Mouse (Mus musculus): Measurements from ENCODE around the gene Bud23. TPM values are rescaled to one million over a fixed set of nuclear protein-coding genes. Genes with fewer than 3 reads are reported as not detected.
A peak's percentile ranks its signal among the peaks of the same experiment; 100 is the strongest.

Gene Bud23
- polyA plus RNA-seq, 1 experiment from 2014 or later: 145 TPM

DNA sequence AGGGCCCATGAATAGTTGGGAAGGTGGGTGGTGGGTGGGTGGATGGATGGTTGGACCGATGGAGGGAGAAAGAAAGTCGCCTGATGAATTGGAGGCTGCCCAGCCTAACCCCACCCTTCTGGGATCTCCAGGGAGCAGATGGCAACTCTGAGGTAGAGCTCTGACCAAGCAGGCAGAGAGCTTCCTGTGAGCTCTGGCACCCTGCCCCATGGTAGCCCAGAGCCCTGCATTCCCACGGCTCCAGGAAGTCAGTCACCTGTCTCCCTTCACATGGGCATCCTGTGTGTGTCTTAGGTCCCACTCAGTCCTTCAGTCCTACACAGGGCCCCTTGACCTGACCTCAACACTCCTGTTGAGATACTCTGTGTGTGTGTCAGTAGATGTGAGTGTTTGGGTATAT, 26.8 kb downstream of the Bud23 start:
- Histone ChIP-seq H3K9ac (no peak overlapping the region), H3K27ac (no peak overlapping the region), H3K4me3 (no peak overlapping the region), H3K4me2 (replicated peaks) (no peak overlapping the region), H3K36me3 (peaks cover 25% of the 10 kb centered on the region), H3K9me3 (no peaks in the 10 kb centered on the region), H3K27me3 (no peaks in the 10 kb centered on the region), H3K4me1 (0 out of 2 replicates have a peak, but pooled peaks cover 2% of the 10 kb centered on the region)
- whole genome bisulfite sequencing: 88% methylated on average over 3 of the region's 3 CpGs
- no peak for ATAC-seq (ENCODE audit: insufficient number of reproducible peaks, insufficient read depth, low FRiP score, low TSS enrichment)

GRCm38 (mm10) chr5:135035608-135036359, 29.0 kb downstream of the Bud23 start:
- no peak overlapping the region for H3K4me2 ChIP-seq (replicated peaks)
- H3K9me3 ChIP-seq: no peaks in the 10 kb centered on the region
- WGBS: 66% methylated on average over 18 of the region's 18 CpGs
- H3K27ac ChIP-seq: no peak overlapping the region
- no peak overlapping the region for H3K4me3 ChIP-seq
- no peak overlapping the region for H3K9ac ChIP-seq
- ATAC-seq (ENCODE audit: insufficient number of reproducible peaks, insufficient read depth, low FRiP score, low TSS enrichment): no peak
- H3K36me3 ChIP-seq: peaks cover 25% of the 10 kb centered on the region
- no peaks in the 10 kb centered on the region for H3K4me1 ChIP-seq
- no peaks in the 10 kb centered on the region for H3K27me3 ChIP-seq

- H3K9me3 ChIP-seq: no peaks in the 10 kb centered on the region
- ATAC-seq (ENCODE audit: insufficient number of reproducible peaks, insufficient read depth, low FRiP score, low TSS enrichment): no peak
- 97% methylated on average over 2 of the region's 2 CpGs for WGBS
- no peak overlapping the region for H3K9ac ChIP-seq
- no peaks in the 10 kb centered on the region for H3K27me3 ChIP-seq
- no peak overlapping the region for H3K4me3 ChIP-seq
- H3K4me1 ChIP-seq: peaks cover under 1% of the 10 kb centered on the region; the same call in 1 of the 2 replicates
- H3K27ac ChIP-seq: no peak overlapping the region
- H3K36me3 ChIP-seq: peaks cover 23% of the 10 kb centered on the region
- H3K4me2 ChIP-seq (replicated peaks): no peak overlapping the region
Measured at GRCm38 (mm10) chr5:135034593-135034992, 30.2 kb downstream of the Bud23 start.

DNA sequence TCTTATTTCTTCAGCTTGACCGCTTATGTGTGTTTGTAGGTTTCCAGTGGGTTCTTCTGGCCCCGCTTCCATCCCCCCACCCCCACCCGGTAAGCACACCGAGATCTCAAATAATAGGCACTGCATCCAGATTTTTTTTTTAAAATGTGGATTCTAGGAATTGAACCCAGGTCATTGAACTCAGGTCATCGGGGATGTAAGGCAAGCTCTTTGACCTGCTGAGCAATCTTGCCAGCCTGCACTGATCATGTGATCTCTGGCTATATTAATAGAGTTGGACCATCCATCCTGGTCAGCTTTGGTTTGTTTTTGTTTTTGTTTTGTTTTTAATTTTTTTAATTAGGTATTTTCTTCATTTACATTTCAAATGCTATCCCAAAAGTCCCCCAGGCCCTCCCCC, 32.2 kb downstream of the Bud23 start:
- no peaks in the 10 kb centered on the region for H3K9me3 ChIP-seq
- H3K27ac ChIP-seq: no peak overlapping the region
- no peak overlapping the region for H3K4me2 ChIP-seq (replicated peaks)
- no peak overlapping the region for H3K4me3 ChIP-seq
- H3K9ac ChIP-seq: no peak overlapping the region
- ATAC-seq (ENCODE audit: insufficient number of reproducible peaks, insufficient read depth, low FRiP score, low TSS enrichment): no peak
- peaks cover 13% of the 10 kb centered on the region for H3K4me1 ChIP-seq
- WGBS: 84% methylated on average over 5 of the region's 5 CpGs
- H3K36me3 ChIP-seq: peaks cover 3% of the 10 kb centered on the region; the same call in 1 of the 2 replicates
- H3K27me3 ChIP-seq: no peaks in the 10 kb centered on the region

GRCm38 (mm10) chr5:135029007-135029854, 35.5 kb downstream of the Bud23 start:
- Histone ChIP-seq H3K27me3 (no peaks in the 10 kb centered on the region), H3K4me2 (replicated peaks) (0 out of 2 replicates have a peak overlapping the region, but pooled peaks have one; percentile 16), H3K9me3 (no peaks in the 10 kb centered on the region), H3K27ac (0 out of 2 replicates have a peak overlapping the region, but pooled peaks have one; percentile 24), H3K4me3 (no peak overlapping the region), H3K4me1 (peaks cover 33% of the 10 kb centered on the region), H3K9ac (no peak overlapping the region), H3K36me3 (no peaks in the 10 kb centered on the region)
- WGBS: 52% methylated on average over 18 of the region's 18 CpGs
- ATAC-seq (ENCODE audit: insufficient number of reproducible peaks, insufficient read depth, low FRiP score, low TSS enrichment): no peak

DNA sequence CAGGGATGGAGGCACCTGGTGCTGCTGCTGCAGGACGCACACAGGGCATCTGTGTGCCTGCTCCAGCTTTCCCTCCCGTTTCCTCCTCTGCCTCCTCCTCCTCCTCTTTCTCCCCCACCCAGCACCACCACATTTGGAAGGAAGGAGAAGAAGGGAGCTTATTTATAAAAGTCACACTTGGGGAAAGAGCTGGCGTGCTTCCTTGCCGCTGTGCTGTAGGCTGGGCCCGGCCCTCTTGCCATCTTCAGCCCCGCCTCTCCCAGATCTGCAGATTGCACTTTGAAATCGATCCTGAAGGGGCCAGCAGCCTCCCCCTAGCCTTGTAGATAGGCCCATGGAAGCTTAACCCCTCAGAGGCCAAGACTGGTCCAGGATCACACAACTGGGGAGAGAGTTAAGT, 38.9 kb downstream of the Bud23 start:
- Histone ChIP-seq H3K9ac (0 out of 2 replicates have a peak overlapping the region, but pooled peaks have one; percentile 39), H3K9me3 (no peaks in the 10 kb centered on the region), H3K4me3 (no peak overlapping the region), H3K4me1 (peaks cover 38% of the 10 kb centered on the region), H3K27me3 (no peaks in the 10 kb centered on the region), H3K4me2 (replicated peaks) (peak overlapping the region; percentile 98), H3K36me3 (no peaks in the 10 kb centered on the region), H3K27ac (no peak overlapping the region)
- 3% methylated on average over 5 of the region's 7 CpGs for WGBS
- ATAC-seq (ENCODE audit: insufficient number of reproducible peaks, insufficient read depth, low FRiP score, low TSS enrichment): no peak

DNA sequence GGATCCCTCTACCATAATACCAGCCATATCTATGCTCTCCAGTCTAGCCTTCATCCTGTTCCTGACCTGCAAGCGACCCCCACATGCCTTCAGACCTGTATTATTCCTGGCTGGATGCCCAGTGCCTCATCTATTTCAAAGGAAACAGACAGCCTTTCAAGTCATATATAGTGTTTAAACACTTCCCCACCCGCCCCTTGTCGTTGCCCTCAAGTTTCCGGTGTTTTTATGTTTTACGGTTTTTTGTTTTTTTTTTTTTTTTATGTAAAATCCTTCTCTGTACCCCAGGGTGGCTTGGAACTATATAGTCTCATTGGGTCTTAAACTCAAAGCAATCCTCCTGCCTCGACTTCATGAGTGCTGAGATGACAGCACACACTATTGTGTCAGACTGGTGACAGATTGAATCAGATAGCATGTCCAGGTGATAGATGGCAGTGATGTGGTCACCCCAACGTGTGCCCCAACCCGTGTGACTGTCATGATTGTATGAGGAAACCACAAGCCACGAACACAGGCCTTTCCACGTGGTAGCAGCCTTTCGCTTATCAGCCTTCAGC, 40.0 kb downstream of the Bud23 start:
- WGBS: 40% methylated on average over 11 of the region's 11 CpGs
- H3K27ac ChIP-seq: no peak overlapping the region
- no peak for ATAC-seq (ENCODE audit: insufficient number of reproducible peaks, insufficient read depth, low FRiP score, low TSS enrichment)
- H3K4me3 ChIP-seq: peak overlapping the region; percentile 67; the same call in 1 of the 2 replicates
- H3K9ac ChIP-seq: no peak overlapping the region
- H3K36me3 ChIP-seq: no peaks in the 10 kb centered on the region
- peak overlapping the region; percentile 98 for H3K4me2 ChIP-seq (replicated peaks)
- peaks cover 38% of the 10 kb centered on the region for H3K4me1 ChIP-seq
- no peaks in the 10 kb centered on the region for H3K9me3 ChIP-seq
- no peaks in the 10 kb centered on the region for H3K27me3 ChIP-seq

DNA sequence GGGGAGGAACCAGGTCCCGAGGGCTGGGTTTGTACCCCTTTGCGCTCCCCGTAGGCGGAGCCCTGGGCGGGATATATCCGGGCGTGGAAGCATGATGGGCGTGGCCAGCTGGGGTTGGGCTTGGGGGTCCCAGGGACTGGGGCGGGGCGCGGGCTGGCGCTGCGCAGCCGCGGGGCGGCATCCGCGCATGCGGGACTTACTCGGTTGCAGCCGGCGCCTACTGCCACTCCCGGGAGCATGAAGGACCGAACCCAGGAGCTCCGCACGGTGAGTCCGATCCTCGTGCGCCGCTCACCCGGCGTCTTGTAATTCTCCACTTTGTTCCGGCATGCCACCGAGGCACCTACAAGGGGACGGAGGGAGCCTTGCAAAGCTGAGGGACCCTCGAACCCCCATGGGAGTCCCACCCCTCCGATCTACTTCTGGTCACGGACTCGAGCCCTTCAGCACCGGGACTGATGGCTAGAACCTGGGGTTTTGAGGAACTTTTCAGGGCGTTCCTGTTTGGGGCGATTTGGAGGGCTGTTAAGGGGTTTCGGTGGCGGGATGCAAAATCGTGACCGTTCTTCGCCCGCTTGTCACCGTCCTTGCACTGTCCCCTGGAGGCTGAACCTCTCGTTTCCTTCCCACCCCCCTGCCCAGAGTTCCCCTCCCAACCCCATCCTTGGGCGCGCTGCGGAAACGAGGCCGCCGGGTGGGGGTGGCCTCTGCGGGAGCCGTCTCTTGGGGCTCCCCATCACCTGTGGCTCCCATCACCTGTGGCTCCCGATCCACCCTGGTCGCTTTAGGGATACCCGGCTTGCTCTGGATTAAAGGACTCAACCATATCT, 41.2 kb downstream of the Bud23 start, which contains the start of gene Stx1a:
TSS of gene Stx1a (plus strand) at position 139 of the 830 bp plus-strand sequence.
- Histone ChIP-seq H3K27me3 (no peaks in the 10 kb centered on the region), H3K9ac (peak within 1 kb of the TSS; percentile 75), H3K4me1 (peaks cover 27% of the 10 kb centered on the region), H3K4me2 (replicated peaks) (peak within 1 kb of the TSS; percentile 98), H3K9me3 (no peaks in the 10 kb centered on the region), H3K4me3 (peak within 1 kb of the TSS; percentile 67), H3K36me3 (no peaks in the 10 kb centered on the region), H3K27ac (0 out of 2 replicates have a peak within 1 kb of the TSS, but pooled peaks have one; percentile 25)
- WGBS: under 1% methylated on average over 61 of the region's 61 CpGs
- peak; percentile 81 for ATAC-seq (ENCODE audit: insufficient number of reproducible peaks, insufficient read depth, low FRiP score, low TSS enrichment)

GRCm38 (mm10) chr5:135021814-135022213, 42.9 kb downstream of the Bud23 start:
- no peak for ATAC-seq (ENCODE audit: insufficient number of reproducible peaks, insufficient read depth, low FRiP score, low TSS enrichment)
- Histone ChIP-seq H3K27ac (no peak overlapping the region), H3K4me2 (replicated peaks) (no peak overlapping the region), H3K4me3 (no peak overlapping the region), H3K9ac (no peak overlapping the region), H3K4me1 (peaks cover 24% of the 10 kb centered on the region), H3K27me3 (0 out of 2 replicates have a peak, but pooled peaks cover 3% of the 10 kb centered on the region), H3K9me3 (no peaks in the 10 kb centered on the region), H3K36me3 (no peaks in the 10 kb centered on the region)
- 76% methylated on average over 6 of the region's 6 CpGs for WGBS

DNA sequence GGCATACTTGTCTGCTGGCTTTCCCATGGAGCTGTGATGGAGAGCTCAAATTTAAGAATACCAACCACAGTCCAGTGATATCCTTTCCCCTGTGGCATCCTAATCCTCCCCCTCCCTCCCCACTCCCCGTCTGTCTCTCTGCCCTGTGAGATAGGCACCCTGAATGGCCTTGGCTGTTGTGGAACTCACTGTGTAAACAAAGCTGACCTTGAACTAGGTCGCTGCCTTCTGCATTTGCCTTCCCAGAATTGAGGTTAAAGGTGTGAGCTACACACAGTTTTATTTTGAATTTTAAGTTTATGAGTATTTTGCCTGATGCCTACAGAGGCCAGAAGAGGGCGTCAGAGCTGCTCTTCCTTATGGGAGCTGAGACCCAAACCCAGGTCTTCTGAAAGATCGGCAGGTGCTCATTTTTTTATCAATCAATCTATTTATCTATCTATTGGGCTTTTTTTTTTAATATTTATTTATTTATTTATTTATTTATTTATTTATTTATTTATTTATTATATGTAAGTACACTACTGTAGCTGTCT, 48.5 kb downstream of the Bud23 start:
- Histone ChIP-seq H3K9ac (no peak overlapping the region), H3K27ac (no peak overlapping the region), H3K4me2 (replicated peaks) (no peak overlapping the region), H3K4me3 (no peak overlapping the region), H3K36me3 (no peaks in the 10 kb centered on the region), H3K9me3 (no peaks in the 10 kb centered on the region), H3K4me1 (peaks cover 17% of the 10 kb centered on the region), H3K27me3 (0 out of 2 replicates have a peak, but pooled peaks cover 3% of the 10 kb centered on the region)
- no peak for ATAC-seq (ENCODE audit: insufficient number of reproducible peaks, insufficient read depth, low FRiP score, low TSS enrichment)
- 59% methylated on average over 4 of the region's 4 CpGs for WGBS
